17 mouse cellular contexts compared by ENCODE assay signal in the genomic region with DNA sequence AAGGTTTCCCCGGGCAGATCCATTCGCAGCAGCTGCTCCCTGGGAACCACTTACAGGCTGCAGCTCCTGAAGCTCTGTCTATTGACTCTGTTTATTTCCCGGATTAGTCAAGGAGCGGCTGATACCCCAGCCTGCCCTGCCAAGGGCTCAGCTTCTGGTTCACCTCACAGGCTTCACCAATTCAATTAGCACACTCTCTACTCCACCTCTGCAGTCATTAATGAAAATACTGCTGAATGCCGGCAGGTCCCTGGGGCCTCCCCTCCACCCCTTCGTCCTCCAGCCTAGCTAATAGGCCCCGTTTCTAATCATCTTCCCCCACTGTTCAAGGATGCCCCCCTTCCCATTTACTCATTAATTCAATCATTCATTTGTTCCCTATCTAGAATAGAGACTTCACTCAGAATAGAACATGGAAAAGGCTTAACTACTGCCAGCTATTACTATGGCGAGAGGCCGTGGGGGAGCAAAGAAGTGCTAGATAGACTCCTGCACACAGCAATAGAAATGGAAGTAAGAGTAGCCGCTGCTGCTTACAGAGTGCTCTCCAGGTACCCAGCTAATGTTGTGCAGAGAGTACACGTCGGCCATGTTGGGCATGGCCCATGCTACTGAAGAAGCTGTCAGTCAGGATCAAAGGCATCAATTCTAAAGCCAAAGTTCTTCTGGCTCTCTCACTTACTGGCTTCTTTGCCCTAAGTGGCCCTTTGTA. TPM values are rescaled to one million over a fixed set of nuclear protein-coding genes. Genes with fewer than 3 reads are reported as not detected.
DNase-seq lines count a peak whose midpoint lies in the region; ATAC-seq and TF ChIP-seq lines count a peak whose summit lies in the region.
"Had no signal": no experiment of that assay in that cellular context is flagged by ENCODE, and none has a peak within 500 bp of the region (broad histone marks: within the 10 kb centered on the region; RNA-seq: fewer than 3 reads in every experiment).

No protein-coding gene starts in this region.

- no peak for TF ChIP-seq POLR2A in thymus, adult 2 months (IDR thresholded peaks at IDR 0.05; ENCODE audit: control insufficient read depth, extremely low read depth, insufficient read depth, low read length, poor library complexity)

- no peaks in the 10 kb centered on the region for H3K9me3 ChIP-seq in neural tube, embryonic 11.5 days (ENCODE audit: control insufficient read depth, low read length)
- H3K9me3 ChIP-seq in hindbrain, embryonic 14.5 days (ENCODE audit: control insufficient read depth, low read length), result no peaks in the 10 kb centered on the region
- no peaks in the 10 kb centered on the region for H3K9me3 ChIP-seq in midbrain, postnatal 0 days (ENCODE audit: low read length)
- H3K9me3 ChIP-seq: embryonic facial prominence, embryonic 13.5 days; G1E; limb, embryonic 12.5 days had no signal

- 50% methylated on average over 12 of the region's 12 CpGs for WGBS in neural tube, embryonic 11.5 days
- 34% methylated on average over 12 of the region's 12 CpGs for WGBS in hindbrain, embryonic 14.5 days
- 24% methylated on average over 12 of the region's 12 CpGs for WGBS in midbrain, postnatal 0 days
- WGBS in thymus, adult 2 months, result 90% methylated on average over 12 of the region's 12 CpGs

- DNase-seq in neural tube, embryonic 11.5 days (ENCODE audit: low spot score), result peak; percentile 21
- no peak for DNase-seq in neural tube, embryonic 10.5 days (ENCODE audit: extremely low spot score, low spot score)
- peak; percentile 35 for DNase-seq in hindbrain, embryonic 14.5 days (ENCODE audit: low spot score)
- peak; percentile 39 for DNase-seq in midbrain, postnatal 0 days (ENCODE audit: low spot score)
- DNase-seq in lung, postnatal 25 days (ENCODE audit: low spot score), result no peak
- no peak for DNase-seq in thymus, adult 2 months
- DNase-seq in layer of hippocampus, postnatal 10 days (ENCODE audit: low spot score in 2 of 2), result no peak
- DNase-seq in layer of hippocampus, postnatal 25 days (ENCODE audit: extremely low spot score in 1 of 2, low spot score in 1 of 2), result no peak
- DNase-seq: cerebellum, postnatal 10 days; heart, postnatal 14 days; right cerebral cortex, postnatal 14 days; thymus, postnatal 4 days had no signal

- H3K4me3 ChIP-seq in neural tube, embryonic 11.5 days (ENCODE audit: low read depth, low read length), result no peak overlapping the region
- H3K4me3 ChIP-seq in hindbrain, embryonic 14.5 days (replicated peaks; ENCODE audit: low read length), result no peak overlapping the region
- no peak overlapping the region for H3K4me3 ChIP-seq in midbrain, postnatal 0 days (ENCODE audit: low read depth, low read length)
- no peak overlapping the region for H3K4me3 ChIP-seq in thymus, adult 2 months (ENCODE audit: control insufficient read depth, insufficient read depth, low read length)
- H3K4me3 ChIP-seq: embryonic facial prominence, embryonic 13.5 days; limb, embryonic 12.5 days had no signal

- H3K9ac ChIP-seq in neural tube, embryonic 11.5 days (ENCODE audit: low read length), result no peak overlapping the region
- H3K9ac ChIP-seq in hindbrain, embryonic 14.5 days, result peak overlapping the region; percentile 42; the same call in 1 of the 2 replicates
- H3K9ac ChIP-seq in midbrain, postnatal 0 days (replicated peaks; ENCODE audit: low read length, poor library complexity, severe bottlenecking), result no peak overlapping the region
- H3K9ac ChIP-seq: embryonic facial prominence, embryonic 13.5 days; limb, embryonic 12.5 days had no signal

- no peak for TF ChIP-seq CTCF in midbrain, postnatal 0 days (IDR thresholded peaks at IDR 0.05)
- TF ChIP-seq CTCF in thymus, adult 2 months (IDR thresholded peaks at IDR 0.05; ENCODE audit: borderline replicate concordance, control insufficient read depth, extremely low read depth, insufficient read depth, low read length, poor library complexity), result no peak

- no peaks in the 10 kb centered on the region for H3K36me3 ChIP-seq in neural tube, embryonic 11.5 days (ENCODE audit: control insufficient read depth, insufficient read depth, low read length)
- H3K36me3 ChIP-seq in hindbrain, embryonic 14.5 days (replicated peaks; ENCODE audit: control insufficient read depth, insufficient read depth), result no peaks in the 10 kb centered on the region
- H3K36me3 ChIP-seq in midbrain, postnatal 0 days (ENCODE audit: insufficient read depth, low read length), result no peaks in the 10 kb centered on the region
- H3K36me3 ChIP-seq in thymus, adult 2 months (ENCODE audit: control insufficient read depth, insufficient read depth, low read length), result no peaks in the 10 kb centered on the region
- H3K36me3 ChIP-seq: embryonic facial prominence, embryonic 13.5 days; G1E; limb, embryonic 12.5 days had no signal

- no peak for ATAC-seq in neural tube, embryonic 11.5 days (ENCODE audit: insufficient read depth, low FRiP score, low TSS enrichment)
- peak; percentile 80; the same call in 1 of the 2 replicates for ATAC-seq in hindbrain, embryonic 14.5 days (ENCODE audit: low FRiP score)
- ATAC-seq in midbrain, postnatal 0 days (ENCODE audit: low FRiP score), result peak; percentile 31; the same call in 1 of the 2 replicates

- H3K4me2 ChIP-seq in neural tube, embryonic 11.5 days (ENCODE audit: low read depth), result no peak overlapping the region
- H3K4me2 ChIP-seq in hindbrain, embryonic 14.5 days (replicated peaks), result no peak overlapping the region
- H3K4me2 ChIP-seq in midbrain, postnatal 0 days (ENCODE audit: low read depth, low read length, poor library complexity, severe bottlenecking), result no peak overlapping the region
- H3K4me2 ChIP-seq: embryonic facial prominence, embryonic 13.5 days; limb, embryonic 12.5 days had no signal

- no peak overlapping the region for H3K27ac ChIP-seq in neural tube, embryonic 11.5 days (ENCODE audit: low read depth, low read length)
- H3K27ac ChIP-seq in hindbrain, embryonic 14.5 days, result 0 out of 2 replicates have a peak overlapping the region, but pooled peaks have one; percentile 38
- H3K27ac ChIP-seq in midbrain, postnatal 0 days (ENCODE audit: low read depth, low read length), result no peak overlapping the region
- no peak overlapping the region for H3K27ac ChIP-seq in thymus, adult 2 months (ENCODE audit: control insufficient read depth, insufficient read depth, low read length)
- H3K27ac ChIP-seq: embryonic facial prominence, embryonic 13.5 days; kidney, postnatal 0 days; limb, embryonic 12.5 days; macrophage had no signal

- H3K27me3 ChIP-seq in neural tube, embryonic 11.5 days (ENCODE audit: control insufficient read depth, insufficient read depth, low read length), result no peaks in the 10 kb centered on the region
- H3K27me3 ChIP-seq in hindbrain, embryonic 14.5 days (ENCODE audit: control insufficient read depth, insufficient read depth, low read length), result no peaks in the 10 kb centered on the region
- H3K27me3 ChIP-seq in midbrain, postnatal 0 days (ENCODE audit: insufficient read depth, low read length), result no peaks in the 10 kb centered on the region
- no peaks in the 10 kb centered on the region for H3K27me3 ChIP-seq in thymus, adult 2 months (ENCODE audit: control insufficient read depth, insufficient read depth, low read length)
- H3K27me3 ChIP-seq: embryonic facial prominence, embryonic 13.5 days; limb, embryonic 12.5 days had no signal

- H3K4me1 ChIP-seq in neural tube, embryonic 11.5 days (ENCODE audit: control insufficient read depth, insufficient read depth, low read length), result no peaks in the 10 kb centered on the region; the same call in 1 of the 2 replicates
- H3K4me1 ChIP-seq in hindbrain, embryonic 14.5 days (replicated peaks; ENCODE audit: control insufficient read depth, insufficient read depth, low read length), result peaks cover 10% of the 10 kb centered on the region
- H3K4me1 ChIP-seq in midbrain, postnatal 0 days (ENCODE audit: insufficient read depth, low read length), result no peaks in the 10 kb centered on the region
- H3K4me1 ChIP-seq in thymus, adult 2 months (replicated peaks; ENCODE audit: control insufficient read depth, insufficient read depth, low read length), result no peaks in the 10 kb centered on the region
- H3K4me1 ChIP-seq: embryonic facial prominence, embryonic 13.5 days; limb, embryonic 12.5 days had no signal

RNA-seq across cellular contexts. Expression of a gene that starts 55.5 kb away (rescaled TPM):
- polyA plus RNA-seq in neural tube, embryonic 11.5 days (2014; fragmentation: Nextera tagmentation; extraction: Ambion mirVana), result 2.1 TPM in 2 replicates
- 13.0 and 17.5 TPM in 2 replicates for polyA plus RNA-seq in hindbrain, embryonic 14.5 days (2014; fragmentation: Nextera tagmentation; extraction: Ambion mirVana)
- 58.4 and 60.2 TPM in 2 replicates for total RNA-seq in midbrain, postnatal 0 days (2014; rRNA removed)
- 16.3 and 16.7 TPM in 2 replicates for polyA plus RNA-seq in midbrain, postnatal 0 days (2015; fragmentation: Nextera tagmentation; extraction: Ambion mirVana)
- polyA plus RNA-seq in thymus, adult 2 months (2012; rRNA removed), result 0.34 and 0.71 TPM in 2 replicates
- 10 to 100 TPM; 65.3 to 65.5 TPM for total RNA-seq in layer of hippocampus, postnatal 10 days (2021)
- total RNA-seq in layer of hippocampus, postnatal 25 days (2021), result 10 to 100 TPM; 45.3 to 47.4 TPM
- polyA plus RNA-seq: G1E, macrophage had no signal

Comparison
In these comparisons a context has a peak if more than half of its experiments do, and no peak if none do; other contexts are left out.
1. DNase-seq: peak in neural tube, embryonic 11.5 days (single experiment), hindbrain, embryonic 14.5 days (single experiment) and midbrain, postnatal 0 days (single experiment); none in neural tube, embryonic 10.5 days (single experiment), lung, postnatal 25 days (single experiment), thymus, adult 2 months (single experiment), layer of hippocampus, postnatal 10 days (0 of 2) and layer of hippocampus, postnatal 25 days (0 of 2).